Mouse (Mus musculus) megakaryocyte, embryonic 14.5 days (primary cell): ENCODE results near the gene Tmem159. TPM values are rescaled to one million over a fixed set of nuclear protein-coding genes. Genes with fewer than 3 reads are reported as not detected.

ENCODE experiments used
- H3K27me3 ChIP-seq: replicated peaks from 2 replicates; pipeline ENCODE3; 2012; ENCODE audit warnings: inconsistent platforms
- H3K36me3 ChIP-seq: replicated peaks from 2 replicates; pipeline ENCODE3; 2012; ENCODE audit warnings: low read length, inconsistent platforms, mixed read lengths
- H3K4me1 ChIP-seq: 2 replicates; pipeline ENCODE4 v1.6.1; 2012; ENCODE audit warnings: inconsistent platforms
- H3K4me3 ChIP-seq: replicated peaks from 2 replicates; pipeline ENCODE3; 2012; ENCODE audit warnings: moderate library complexity, mild to moderate bottlenecking, inconsistent platforms
- H3K9me3 ChIP-seq: 2 replicates; pipeline ENCODE4 v1.6.1; 2012; ENCODE audit warnings: inconsistent platforms
- FLI1 ChIP-seq: IDR thresholded peaks from 2 replicates; pipeline ENCODE4 v1.6.1; 2012; ENCODE audit warnings: low read length, inconsistent platforms, mixed read lengths
- GATA1 ChIP-seq: IDR thresholded peaks from 3 replicates; pipeline ENCODE4 v1.6.1; 2012; ENCODE audit warnings: mixed read lengths, low read length, inconsistent platforms, borderline replicate concordance
- polyA plus RNA-seq: library from polyadenylated mRNA; stranded (reverse); fragments of >175 nt; gene quantifications from 2 replicates; pipeline ENCODE4 v1.2.3, GENCODE M21; 2012; ENCODE audit warnings: low replicate concordance; ENCODE audit not compliant: insufficient read depth

Tmem159 gene
- polyA plus RNA-seq, 1 experiment: 13.3 TPM

GRCm38 (mm10) chr7:120127686-120128059 is 25.5 kb downstream of the Tmem159 start:
- H3K9me3 ChIP-seq: no peaks in the 10 kb centered on the region
- H3K36me3 ChIP-seq: no peaks in the 10 kb centered on the region
- peaks cover 7% of the 10 kb centered on the region for H3K27me3 ChIP-seq
- no peak overlapping the region for H3K4me3 ChIP-seq
- TF ChIP-seq GATA1 (no peak), FLI1 (no peak)
- peaks cover 4% of the 10 kb centered on the region for H3K4me1 ChIP-seq

- no peaks in the 10 kb centered on the region for H3K9me3 ChIP-seq
- H3K27me3 ChIP-seq: peaks cover 9% of the 10 kb centered on the region
- H3K4me3 ChIP-seq: no peak overlapping the region
- no peaks in the 10 kb centered on the region for H3K36me3 ChIP-seq
- peaks cover 4% of the 10 kb centered on the region for H3K4me1 ChIP-seq
- no peak for TF ChIP-seq GATA1
- no peak for TF ChIP-seq FLI1
These were observed 26.8 kb downstream of the Tmem159 start for GRCm38 (mm10) chr7:120128951-120129350.

- Histone ChIP-seq H3K9me3 (no peaks in the 10 kb centered on the region), H3K36me3 (no peaks in the 10 kb centered on the region), H3K27me3 (peaks cover 6% of the 10 kb centered on the region), H3K4me3 (no peak overlapping the region), H3K4me1 (no peaks in the 10 kb centered on the region)
- TF ChIP-seq FLI1 (no peak), GATA1 (no peak)
These were observed 40.6 kb downstream of the Tmem159 start for GRCm38 (mm10) chr7:120142743-120143142.

- Histone ChIP-seq H3K27me3 (peaks cover 6% of the 10 kb centered on the region), H3K36me3 (no peaks in the 10 kb centered on the region), H3K9me3 (no peaks in the 10 kb centered on the region), H3K4me3 (no peak within 1 kb of the TSS), H3K4me1 (no peaks in the 10 kb centered on the region)
- TF ChIP-seq FLI1: no peak
- TF ChIP-seq GATA1: no peak
These were observed 43.0 kb downstream of the Tmem159 start, which contains the start of gene Zp2 for GRCm38 (mm10) chr7:120145191-120145590. Gene Zp2, minus strand, starts transcription at chr7:120145291.

- TF ChIP-seq FLI1: no peak
- no peak for TF ChIP-seq GATA1
- H3K9me3 ChIP-seq: no peaks in the 10 kb centered on the region
- H3K36me3 ChIP-seq: no peaks in the 10 kb centered on the region
- H3K4me1 ChIP-seq: no peaks in the 10 kb centered on the region
- H3K27me3 ChIP-seq: no peaks in the 10 kb centered on the region
- H3K4me3 ChIP-seq: no peak overlapping the region
These were observed 48.1 kb downstream of the Tmem159 start for GRCm38 (mm10) chr7:120150257-120150656.

- Histone ChIP-seq H3K27me3 (no peaks in the 10 kb centered on the region), H3K36me3 (no peaks in the 10 kb centered on the region), H3K4me1 (no peaks in the 10 kb centered on the region), H3K9me3 (no peaks in the 10 kb centered on the region), H3K4me3 (no peak overlapping the region)
- no peak for TF ChIP-seq GATA1
- no peak for TF ChIP-seq FLI1
These were observed 48.7 kb downstream of the Tmem159 start for GRCm38 (mm10) chr7:120150898-120151297.

GRCm38 (mm10) chr7:120156841-120157409 is 54.8 kb downstream of the Tmem159 start:
- H3K27me3 ChIP-seq: peaks cover 4% of the 10 kb centered on the region
- TF ChIP-seq FLI1 (no peak), GATA1 (no peak)
- no peaks in the 10 kb centered on the region for H3K36me3 ChIP-seq
- no peaks in the 10 kb centered on the region; the same call in 1 of the 2 replicates for H3K9me3 ChIP-seq
- H3K4me3 ChIP-seq: no peak overlapping the region
- no peaks in the 10 kb centered on the region for H3K4me1 ChIP-seq

GRCm38 (mm10) chr7:120157575-120158061 is 55.5 kb downstream of the Tmem159 start:
- Histone ChIP-seq H3K4me3 (no peak overlapping the region), H3K27me3 (peaks cover 4% of the 10 kb centered on the region), H3K9me3 (no peaks in the 10 kb centered on the region; the same call in 1 of the 2 replicates), H3K4me1 (no peaks in the 10 kb centered on the region), H3K36me3 (no peaks in the 10 kb centered on the region)
- TF ChIP-seq GATA1: no peak
- no peak for TF ChIP-seq FLI1

- H3K27me3 ChIP-seq: peaks cover 4% of the 10 kb centered on the region
- no peaks in the 10 kb centered on the region for H3K4me1 ChIP-seq
- no peaks in the 10 kb centered on the region; the same call in 1 of the 2 replicates for H3K9me3 ChIP-seq
- H3K4me3 ChIP-seq: no peak overlapping the region
- TF ChIP-seq FLI1 (no peak), GATA1 (no peak)
- H3K36me3 ChIP-seq: no peaks in the 10 kb centered on the region
These were observed 56.0 kb downstream of the Tmem159 start for GRCm38 (mm10) chr7:120158121-120158613.

GRCm38 (mm10) chr7:120163581-120164251 is 61.6 kb downstream of the Tmem159 start:
- Histone ChIP-seq H3K4me1 (no peaks in the 10 kb centered on the region), H3K9me3 (no peaks in the 10 kb centered on the region), H3K4me3 (no peak overlapping the region), H3K36me3 (no peaks in the 10 kb centered on the region), H3K27me3 (no peaks in the 10 kb centered on the region)
- TF ChIP-seq GATA1 (no peak), FLI1 (no peak)

Other genes with a start within 250 kb of the Tmem159 start
- 5.0 TPM in 1 of 2 replicates, not detected in the other for gene Lyrm1, start 206.5 kb upstream of the Tmem159 start, polyA plus RNA-seq
- 0.36 and 3.1 TPM in 2 replicates for gene Dcun1d3, start 206.1 kb upstream of the Tmem159 start, polyA plus RNA-seq
- not detected in 2 replicates for gene Dnah3, start 7.1 kb upstream of the Tmem159 start, polyA plus RNA-seq
- gene Zp2, start 42.9 kb downstream of the Tmem159 start, polyA plus RNA-seq: not detected in 2 replicates
- gene Anks4b, start 71.5 kb downstream of the Tmem159 start, polyA plus RNA-seq: not detected in 2 replicates
- not detected in 2 replicates for gene Crym, start 99.8 kb downstream of the Tmem159 start, polyA plus RNA-seq
- gene Abca14, start 101.6 kb downstream of the Tmem159 start, polyA plus RNA-seq: not detected in 2 replicates
- not detected in 2 replicates for gene Abca15, start 226.3 kb downstream of the Tmem159 start, polyA plus RNA-seq